Mouse (Mus musculus) cerebellum, postnatal 10 days (tissue): ENCODE data around the gene Magohb.

Experiments used
- DNase-seq, 2 experiments: peaks; one replicate each; pipeline ENCODE4 v3.0.0; 2021; ENCODE audit warnings: mixed read lengths in 2 of 2

The Magohb gene

DNA sequence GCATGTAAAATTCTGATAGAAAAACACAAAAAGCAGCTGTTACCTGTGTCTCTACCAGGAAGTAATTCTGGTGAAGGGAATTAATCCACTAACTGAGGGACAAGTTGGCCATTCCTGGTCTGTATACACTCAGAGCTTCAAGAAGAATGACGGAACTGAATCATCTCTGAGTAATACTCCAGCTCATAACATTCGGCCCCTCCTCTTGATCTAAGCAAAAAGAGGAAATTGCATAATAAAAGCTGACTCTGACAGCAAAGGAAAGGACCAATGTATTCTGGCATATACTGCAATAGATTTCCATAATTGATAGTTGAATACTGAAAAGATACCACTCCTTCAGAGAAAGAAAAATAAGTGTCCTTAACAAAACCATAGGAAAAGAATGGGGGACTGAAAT is 45.8 kb downstream of the Magohb start, which contains the start of gene Klra2:
Gene Klra2 (minus strand): TSS at position 157 of the 400 bp plus-strand sequence.
- no peak for DNase-seq

DNA sequence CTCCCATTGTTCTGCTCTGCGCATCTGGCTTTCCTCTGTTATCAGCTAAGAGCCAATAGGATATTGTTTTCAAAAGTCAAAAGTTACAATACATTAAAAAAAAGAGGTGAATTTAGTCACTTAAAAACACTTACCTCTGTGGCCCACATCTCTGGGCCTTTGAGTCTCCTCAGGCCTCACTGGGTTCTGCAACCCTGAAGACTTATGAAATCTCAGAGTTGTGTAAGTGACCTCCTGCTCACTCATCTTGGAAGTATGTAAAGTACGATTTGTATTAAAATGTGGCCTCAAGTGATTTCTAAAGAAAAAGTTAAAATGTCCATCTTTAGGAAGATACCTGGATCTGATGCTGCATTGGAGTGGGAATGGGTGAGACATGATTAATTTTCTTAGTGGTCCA is 48.0 kb downstream of the Magohb start:
- DNase-seq, result no peak
